Mouse (Mus musculus) spleen, adult 2 months (tissue): ENCODE measurements around the gene Ankrd52. TPM values are rescaled to one million over a fixed set of nuclear protein-coding genes. Genes with fewer than 3 reads are reported as not detected.

ENCODE experiments used
- DNase-seq, 2 experiments: peaks; one replicate each; pipeline versions ENCODE4 v3.0.0 to v3.0.0-alpha.2; 2012 to 2021; ENCODE audit warnings: low spot score in 2 of 2, low read depth in 1 of 2
- H3K27ac ChIP-seq: fragments of 200-500 bp; 2 replicates; pipeline ENCODE4 v1.5.1; 2012; ENCODE audit warnings: low read length, inconsistent platforms; ENCODE audit not compliant: insufficient read depth
- H3K27me3 ChIP-seq: fragments of 200-500 bp; 2 replicates; pipeline ENCODE4 v1.6.1; 2012; ENCODE audit warnings: mild to moderate bottlenecking, moderate library complexity, low read length, inconsistent platforms; ENCODE audit not compliant: control insufficient read depth, insufficient read depth
- H3K36me3 ChIP-seq: fragments of 200-500 bp; 2 replicates; pipeline ENCODE4 v1.6.1; 2012; ENCODE audit warnings: mild to moderate bottlenecking, low read length, inconsistent platforms; ENCODE audit not compliant: control insufficient read depth, insufficient read depth
- H3K4me1 ChIP-seq: fragments of 200-500 bp; 2 replicates; pipeline ENCODE4 v1.6.1; 2011; ENCODE audit warnings: inconsistent platforms; ENCODE audit not compliant: control insufficient read depth, insufficient read depth, insufficient read length
- H3K4me3 ChIP-seq: fragments of 200-500 bp; 2 replicates; pipeline ENCODE4 v1.5.1; 2011; ENCODE audit warnings: mild to moderate bottlenecking, inconsistent platforms; ENCODE audit not compliant: insufficient read depth, insufficient read length; ENCODE audit errors: extremely low read depth
- CTCF ChIP-seq: fragments of 200-500 bp; IDR thresholded peaks from 2 replicates; pipeline ENCODE4 v1.5.1; 2011; ENCODE audit warnings: mild to moderate bottlenecking, inconsistent platforms; ENCODE audit not compliant: insufficient read depth, insufficient read length, insufficient replicate concordance; ENCODE audit errors: extremely low read depth
- POLR2A ChIP-seq: fragments of 200-500 bp; IDR thresholded peaks from 2 replicates; pipeline ENCODE4 v1.6.1; 2011; ENCODE audit warnings: low read depth, low read length, inconsistent platforms
- WGBS: fragments of 180-500 bp; shearing (Covaris S2); methylation state at CpG from one replicate; pipeline ENCODE4 v1.1.7; 2018; 5-methylcytosine and 5-hydroxymethylcytosine counted together
- polyA plus RNA-seq: library from polyadenylated mRNA; depleted of rRNA; stranded (reverse); fragments of >200 nt; gene quantifications from 2 replicates; pipeline ENCODE4 v1.2.3, GENCODE M21; 2012

The Ankrd52 gene
- polyA plus RNA-seq, 1 experiment, result 31.1 TPM

DNA sequence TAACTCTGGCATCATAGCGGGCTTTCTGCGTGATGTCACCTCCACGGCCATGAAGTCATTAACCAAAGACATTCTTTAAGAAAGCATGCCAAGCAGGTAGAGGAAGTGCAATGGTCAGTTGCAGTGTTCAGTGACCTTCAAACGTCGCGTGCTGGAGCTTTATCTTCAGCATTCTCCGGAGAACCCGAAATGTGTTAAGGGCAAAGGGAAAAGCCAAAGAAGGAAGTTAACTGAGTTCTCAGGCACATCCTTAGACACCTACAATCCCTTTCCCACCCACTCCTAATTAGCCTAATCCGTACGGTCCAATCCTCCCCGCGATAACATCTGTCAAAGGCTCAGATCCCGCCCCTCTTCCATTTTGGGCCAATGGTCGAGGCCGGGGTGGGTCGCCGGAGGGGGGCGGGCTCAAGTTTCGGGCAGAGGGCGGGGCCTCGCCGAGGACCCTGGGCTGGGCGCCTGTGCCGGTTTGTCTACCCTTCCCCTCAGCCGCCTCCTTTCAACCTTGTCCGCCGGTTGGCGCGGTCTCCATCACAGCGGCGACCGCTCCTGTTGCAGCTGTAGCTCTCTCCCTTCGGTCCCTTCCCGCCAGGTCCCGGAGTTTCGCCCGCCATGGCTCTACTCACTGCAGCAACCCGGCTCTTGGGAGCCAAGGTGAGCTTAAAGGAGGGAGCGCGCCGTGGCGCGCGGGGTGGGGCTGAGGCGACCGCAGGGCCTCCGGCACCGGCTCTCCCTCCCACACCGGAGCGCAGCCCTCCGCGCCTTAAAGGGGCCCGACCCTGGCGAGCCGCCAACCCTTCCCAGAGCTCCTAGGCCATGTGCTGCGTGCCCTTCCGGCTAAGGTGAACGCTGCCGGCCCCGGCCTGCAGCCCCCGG lies 39.4 kb upstream of the Ankrd52 start, which contains the start of gene Cs:
Gene Cs, plus strand, starts transcription at position 429 of the 876 bp plus-strand sequence.
- WGBS, result under 1% methylated on average over 60 of the region's 61 CpGs
- H3K27me3 ChIP-seq, result no peaks in the 10 kb centered on the region
- peaks cover 2% of the 10 kb centered on the region; the same call in 1 of the 2 replicates for H3K4me1 ChIP-seq
- H3K4me3 ChIP-seq, result peak within 1 kb of the TSS; percentile 90
- H3K36me3 ChIP-seq, result no peaks in the 10 kb centered on the region
- DNase-seq, result peak; percentile 96 to 98
- peak within 1 kb of the TSS; percentile 92 for H3K27ac ChIP-seq
- TF ChIP-seq CTCF, result no peak
- TF ChIP-seq POLR2A, result peak; percentile 67

DNA sequence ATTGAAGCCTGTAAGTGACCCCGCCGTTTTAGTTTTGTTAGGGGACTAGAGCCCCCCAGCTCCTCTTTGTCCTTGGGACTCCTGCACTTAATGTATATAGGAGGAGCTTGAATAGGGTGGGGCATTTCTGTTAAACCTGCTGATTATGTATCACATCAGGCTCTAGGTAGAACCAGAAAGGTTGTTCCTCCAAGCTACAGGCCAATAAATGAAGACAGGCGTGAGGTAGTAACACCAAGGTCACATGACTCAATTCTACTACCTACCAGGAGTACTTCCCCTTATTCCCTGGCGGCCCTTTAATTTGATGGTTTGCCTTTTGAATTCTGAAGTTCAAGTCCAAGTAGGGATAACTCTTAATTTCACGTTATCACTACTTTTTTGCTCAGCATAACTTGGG lies 38.5 kb upstream of the Ankrd52 start:
- peak overlapping the region; percentile 92 for H3K27ac ChIP-seq
- 12% methylated on average over 5 of the region's 5 CpGs for WGBS
- TF ChIP-seq CTCF (no peak), POLR2A (no peak)
- peak in 1 of 2 experiments; percentile 37 for DNase-seq
- H3K4me1 ChIP-seq, result peaks cover 2% of the 10 kb centered on the region; the same call in 1 of the 2 replicates
- H3K27me3 ChIP-seq, result no peaks in the 10 kb centered on the region
- H3K36me3 ChIP-seq, result no peaks in the 10 kb centered on the region
- H3K4me3 ChIP-seq, result peak overlapping the region; percentile 90

DNA sequence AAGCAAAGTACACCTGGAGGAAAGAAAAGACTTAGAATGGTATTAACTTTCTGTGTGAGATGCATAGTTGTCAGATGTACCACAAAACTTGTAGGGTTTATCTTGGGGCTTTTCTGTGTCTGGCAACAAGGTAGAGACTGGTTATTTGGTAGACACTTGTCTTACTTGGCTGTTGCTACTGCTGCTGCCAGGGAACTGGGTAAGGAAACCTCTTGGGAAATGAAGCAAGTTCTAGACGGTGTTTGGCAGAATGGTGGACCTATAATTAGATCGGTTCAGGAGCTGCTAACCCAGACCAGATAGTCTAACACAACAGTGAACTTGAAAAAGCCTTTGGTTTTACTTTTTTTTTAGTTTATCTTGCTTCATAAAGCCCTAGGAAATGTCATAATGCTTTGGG lies 38.0 kb upstream of the Ankrd52 start:
- Histone ChIP-seq H3K36me3 (no peaks in the 10 kb centered on the region), H3K27me3 (no peaks in the 10 kb centered on the region), H3K4me1 (peaks cover 4% of the 10 kb centered on the region; the same call in 1 of the 2 replicates), H3K4me3 (no peak overlapping the region), H3K27ac (no peak overlapping the region)
- DNase-seq, result no peak
- WGBS, result 52% methylated on average over 2 of the region's 2 CpGs
- TF ChIP-seq CTCF, result no peak
- TF ChIP-seq POLR2A, result no peak

DNA sequence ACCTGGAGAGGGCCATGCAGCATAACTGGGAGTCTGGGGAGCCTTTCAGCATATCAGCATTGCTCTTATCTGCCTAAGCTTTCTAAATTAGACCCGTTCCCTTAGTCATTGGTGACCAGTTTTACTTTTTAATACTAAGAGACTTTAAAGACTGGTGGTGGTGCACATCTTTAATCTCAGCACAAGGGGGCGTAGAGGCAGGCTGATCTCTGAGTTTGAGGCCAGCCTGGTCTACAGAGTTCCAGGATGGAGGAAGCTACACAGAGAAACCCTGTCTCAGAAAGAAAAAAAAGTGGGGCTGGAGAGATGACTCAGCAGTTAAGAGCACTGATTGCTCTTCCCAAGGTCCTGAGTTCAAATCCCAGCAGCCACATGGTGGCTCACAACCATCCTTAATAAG lies 36.7 kb upstream of the Ankrd52 start:
- no peak for TF ChIP-seq CTCF
- no peak for TF ChIP-seq POLR2A
- WGBS, result 76% methylated on average over 2 of the region's 2 CpGs
- no peaks in the 10 kb centered on the region for H3K36me3 ChIP-seq
- no peak for DNase-seq
- peaks cover 10% of the 10 kb centered on the region; the same call in 1 of the 2 replicates for H3K4me1 ChIP-seq
- H3K27me3 ChIP-seq, result no peaks in the 10 kb centered on the region
- no peak overlapping the region for H3K4me3 ChIP-seq
- no peak overlapping the region for H3K27ac ChIP-seq

DNA sequence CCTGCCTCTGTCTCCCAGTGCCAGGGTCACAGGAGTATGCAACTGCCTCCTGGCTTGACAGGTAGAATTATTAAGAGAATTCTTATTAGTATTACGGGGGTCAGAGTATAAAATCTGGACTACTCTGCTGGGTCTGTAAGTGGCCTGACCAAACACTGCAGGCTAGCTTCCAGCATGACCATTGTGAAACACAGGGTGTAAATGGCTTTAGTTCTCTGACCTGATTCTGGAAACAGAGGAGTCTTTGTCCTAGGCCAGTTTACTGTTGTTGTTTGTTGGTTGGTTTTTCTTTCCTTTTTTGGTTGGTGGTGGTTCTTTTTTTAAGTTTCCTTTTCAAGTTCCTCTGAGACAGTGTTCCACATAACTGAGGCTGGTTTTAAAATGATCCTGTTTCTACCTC lies 33.5 kb upstream of the Ankrd52 start:
- no peak for TF ChIP-seq CTCF
- TF ChIP-seq POLR2A, result no peak
- 95% methylated on average over 1 of the region's 1 CpGs for WGBS
- Histone ChIP-seq H3K27me3 (no peaks in the 10 kb centered on the region), H3K4me3 (no peak overlapping the region), H3K27ac (no peak overlapping the region), H3K4me1 (peaks cover 8% of the 10 kb centered on the region; the same call in 1 of the 2 replicates), H3K36me3 (no peaks in the 10 kb centered on the region)
- DNase-seq, result no peak

DNA sequence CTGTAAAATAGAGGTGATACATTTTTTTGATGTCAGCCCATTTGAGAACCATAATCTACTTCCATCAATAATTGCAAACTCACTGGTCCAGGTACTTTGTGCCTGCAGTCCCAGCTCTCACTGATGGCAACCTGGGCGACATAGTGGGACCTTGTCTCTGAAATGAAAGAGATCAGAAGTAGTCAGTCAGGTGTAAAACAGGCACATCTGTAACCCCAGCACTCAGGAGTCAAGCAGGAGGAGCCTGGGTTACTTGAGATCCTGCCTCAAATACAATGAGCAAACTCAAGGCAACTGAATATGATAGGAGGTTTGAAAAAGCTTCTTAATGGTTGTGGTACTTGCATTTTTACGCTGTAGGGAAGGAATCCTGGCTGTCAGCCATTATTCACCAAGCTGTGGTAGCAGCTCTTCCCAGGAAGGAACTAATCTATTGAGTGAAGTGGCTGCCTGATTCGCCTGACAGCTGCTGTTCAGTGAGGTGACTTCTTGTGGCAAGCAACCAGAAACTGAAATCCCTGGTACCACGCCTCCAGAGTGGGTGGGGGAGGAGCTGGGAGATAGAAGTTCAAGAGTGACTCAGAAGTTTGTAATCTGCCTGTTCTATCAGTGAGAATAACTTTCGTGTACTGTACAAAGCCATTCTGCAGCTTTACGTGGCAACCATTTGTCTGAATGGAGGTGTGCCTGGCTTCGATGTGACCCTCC lies 32.2 kb upstream of the Ankrd52 start:
- H3K36me3 ChIP-seq, result no peaks in the 10 kb centered on the region
- peaks cover 8% of the 10 kb centered on the region; the same call in 1 of the 2 replicates for H3K4me1 ChIP-seq
- H3K27me3 ChIP-seq, result no peaks in the 10 kb centered on the region
- H3K4me3 ChIP-seq, result no peak overlapping the region
- whole genome bisulfite sequencing, result 3% methylated on average over 7 of the region's 7 CpGs
- peak; percentile 56 to 65 for DNase-seq
- TF ChIP-seq POLR2A, result no peak
- TF ChIP-seq CTCF, result no peak
- peak overlapping the region; percentile 40 for H3K27ac ChIP-seq

DNA sequence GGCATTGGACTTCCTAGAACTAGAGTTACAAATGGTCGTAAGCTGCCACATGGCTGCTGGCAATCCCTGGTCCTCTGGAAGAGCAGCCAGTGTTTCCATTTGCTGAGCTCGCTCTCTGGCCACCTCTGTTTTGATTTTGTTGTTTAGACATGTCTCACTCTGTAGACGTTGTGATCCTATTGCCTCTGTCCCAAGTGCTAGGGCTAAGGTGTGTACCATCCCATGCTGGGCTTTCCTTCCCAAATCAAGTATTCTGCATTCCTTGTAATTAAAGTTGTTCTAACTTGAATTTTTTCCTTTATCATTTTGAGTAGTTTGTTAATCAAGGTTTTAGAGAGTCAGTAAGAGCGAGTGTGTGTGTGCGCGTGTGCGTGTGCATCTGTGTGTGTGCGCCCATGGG lies 29.4 kb upstream of the Ankrd52 start:
- Histone ChIP-seq H3K27ac (no peak overlapping the region), H3K4me3 (no peak overlapping the region), H3K27me3 (no peaks in the 10 kb centered on the region), H3K4me1 (peaks cover 8% of the 10 kb centered on the region; the same call in 1 of the 2 replicates), H3K36me3 (peaks cover 19% of the 10 kb centered on the region)
- no peak for TF ChIP-seq CTCF
- no peak for TF ChIP-seq POLR2A
- WGBS, result 93% methylated on average over 8 of the region's 8 CpGs
- no peak for DNase-seq
